35 mouse cellular contexts compared by ENCODE assay signal in genomic region chr14:54770373-54770772, GRCm38 (mm10). TPM values are rescaled to one million over a fixed set of nuclear protein-coding genes. Genes with fewer than 3 reads are reported as not detected.
DNase-seq lines count a peak whose midpoint lies in the region; ATAC-seq lines count a peak whose summit lies in the region.
"Had no signal": no experiment of that assay in that cellular context is flagged by ENCODE, and none has a peak within 500 bp of the region (broad histone marks: within the 10 kb centered on the region; RNA-seq: fewer than 3 reads in every experiment).

No protein-coding gene starts in this region.

- no peak overlapping the region for H3K27ac ChIP-seq in kidney, embryonic 16.5 days (ENCODE audit: low read length)
- H3K27ac ChIP-seq: forebrain, embryonic 12.5 days; hindbrain, embryonic 14.5 days; midbrain, embryonic 10.5 days; midbrain, embryonic 15.5 days had no signal

- H3K4me2 ChIP-seq in kidney, embryonic 16.5 days (replicated peaks; ENCODE audit: low read depth, low read length): no peak overlapping the region
- H3K4me2 ChIP-seq: forebrain, embryonic 12.5 days; heart, embryonic 12.5 days; hindbrain, embryonic 14.5 days; midbrain, embryonic 15.5 days had no signal

- 94% methylated on average over 5 of the region's 5 CpGs for WGBS in kidney, embryonic 16.5 days

- no peaks in the 10 kb centered on the region for H3K9me3 ChIP-seq in kidney, embryonic 16.5 days (ENCODE audit: low read length)
- H3K9me3 ChIP-seq: forebrain, embryonic 12.5 days; heart, embryonic 12.5 days; midbrain, embryonic 10.5 days; midbrain, embryonic 15.5 days had no signal

- no peak overlapping the region for H3K9ac ChIP-seq in kidney, embryonic 16.5 days (replicated peaks; ENCODE audit: low read length)
- H3K9ac ChIP-seq: forebrain, embryonic 12.5 days; forebrain, postnatal 0 days; heart, embryonic 12.5 days; hindbrain, embryonic 14.5 days; midbrain, embryonic 15.5 days had no signal

- H3K4me3 ChIP-seq in kidney, embryonic 16.5 days (ENCODE audit: low read length): no peak overlapping the region
- H3K4me3 ChIP-seq: forebrain, embryonic 12.5 days; heart, embryonic 12.5 days; midbrain, embryonic 10.5 days; midbrain, embryonic 15.5 days had no signal

- H3K36me3 ChIP-seq in kidney, embryonic 16.5 days (ENCODE audit: insufficient read depth, low read length): no peaks in the 10 kb centered on the region
- H3K36me3 ChIP-seq: forebrain, embryonic 12.5 days; heart, embryonic 12.5 days; midbrain, embryonic 10.5 days; midbrain, embryonic 15.5 days had no signal

- no peak for ATAC-seq in cerebellum, adult (ENCODE audit: insufficient number of reproducible peaks, low FRiP score, low TSS enrichment)
- ATAC-seq in common myeloid progenitor, adult 5-6 weeks (replicated peaks; ENCODE audit: low read depth, poor library complexity, severe bottlenecking): 0 out of 2 replicates have a peak, but pooled peaks have one; percentile 51
- ATAC-seq in megakaryocyte progenitor cell, adult 5-6 weeks (replicated peaks; ENCODE audit: poor library complexity): peak; percentile 21; the same call in 1 of the 2 replicates
- ATAC-seq in kidney, embryonic 16.5 days (ENCODE audit: low FRiP score, low TSS enrichment): no peak
- ATAC-seq: CD4-positive, CD25-positive, alpha-beta regulatory T cell, adult 4 months; forebrain, postnatal 0 days; intestine, postnatal 0 days; midbrain, embryonic 15.5 days had no signal

- DNase-seq in cerebellum, adult 9-10 months: peak; percentile 31
- DNase-seq in 416B (ENCODE audit: low read depth): peak; percentile 21
- DNase-seq in spleen, adult 12 weeks (ENCODE audit: low spot score): no peak
- DNase-seq: adrenal gland, postnatal 36 days; forebrain, postnatal 0 days; gastrocnemius, postnatal 25 days; heart, adult 18-20 months; kidney, adult 9 months; kidney, postnatal 14 days; layer of hippocampus, adult 9-11 months; liver; lung, postnatal 4 days; thymus, adult 2 months; thymus, postnatal 36 days had no signal

- no peaks in the 10 kb centered on the region; the same call in 1 of the 2 replicates for H3K27me3 ChIP-seq in kidney, embryonic 16.5 days (ENCODE audit: insufficient read depth, low read length)
- H3K27me3 ChIP-seq: forebrain, embryonic 12.5 days; heart, embryonic 12.5 days; midbrain, embryonic 15.5 days had no signal

- no peaks in the 10 kb centered on the region for H3K4me1 ChIP-seq in kidney, embryonic 16.5 days (ENCODE audit: insufficient read depth, low read length)
- H3K4me1 ChIP-seq: forebrain, embryonic 12.5 days; midbrain, embryonic 10.5 days; midbrain, embryonic 15.5 days had no signal

RNA-seq across cellular contexts. Expression of gene Slc7a8, which starts 11.4 kb away (rescaled TPM):
- total RNA-seq in common myeloid progenitor, adult 5-6 weeks (2017): 4.4 and 5.5 TPM in 2 replicates
- total RNA-seq in megakaryocyte progenitor cell, adult 5-6 weeks (2015): 4.7 and 7.7 TPM in 2 replicates
- 1.4 and 2.0 TPM in 2 replicates for total RNA-seq in megakaryocyte progenitor cell, adult 5-6 weeks (2017)
- 21.0 and 24.6 TPM in 2 replicates for polyA plus RNA-seq in kidney, embryonic 16.5 days (2015; fragmentation: Nextera tagmentation; extraction: Ambion mirVana)

RNA-seq across cellular contexts. Expression of gene Rnf212b, which starts 43.6 kb away (rescaled TPM):
- not detected in 2 replicates for total RNA-seq in common myeloid progenitor, adult 5-6 weeks (2017)
- not detected in 2 replicates for total RNA-seq in megakaryocyte progenitor cell, adult 5-6 weeks (2015)
- not detected in 2 replicates for total RNA-seq in megakaryocyte progenitor cell, adult 5-6 weeks (2017)
- polyA plus RNA-seq in kidney, embryonic 16.5 days (2015; fragmentation: Nextera tagmentation; extraction: Ambion mirVana): 0.16 and 0.59 TPM in 2 replicates
- total RNA-seq: forebrain, postnatal 0 days; hematopoietic stem cell, adult 5-6 weeks; left cerebral cortex, postnatal 10 days; neutrophil, adult 5-6 weeks had no signal
- polyA plus RNA-seq: CD4-positive, CD25-positive, alpha-beta regulatory T cell, adult 4 months; embryonic facial prominence, embryonic 14.5 days; forebrain, embryonic 12.5 days; forebrain, postnatal 0 days; heart, embryonic 12.5 days; hindbrain, embryonic 14.5 days; intestine, postnatal 0 days; limb, embryonic 11.5 days; liver, embryonic 16.5 days; lung, embryonic 16.5 days; midbrain, embryonic 10.5 days; midbrain, embryonic 15.5 days; neural tube, embryonic 11.5 days; spleen, adult 2 months had no signal

RNA-seq across cellular contexts. Expression of gene Cebpe, which starts 58.4 kb away (rescaled TPM):
- 1.2 and 4.9 TPM in 2 replicates for total RNA-seq in common myeloid progenitor, adult 5-6 weeks (2017)
- 24.2 and 33.5 TPM in 2 replicates for total RNA-seq in megakaryocyte progenitor cell, adult 5-6 weeks (2015)
- total RNA-seq in megakaryocyte progenitor cell, adult 5-6 weeks (2017): 52.6 and 82.0 TPM in 2 replicates
- polyA plus RNA-seq in kidney, embryonic 16.5 days (2015; fragmentation: Nextera tagmentation; extraction: Ambion mirVana): 0.19 TPM in 1 of 2 replicates, not detected in the other
- total RNA-seq: adrenal gland, postnatal 36 days; gastrocnemius, postnatal 25 days; heart, adult 18-20 months; left cerebral cortex, postnatal 10 days had no signal
- polyA plus RNA-seq: CD4-positive, CD25-positive, alpha-beta regulatory T cell, adult 4 months; forebrain, embryonic 12.5 days; forebrain, postnatal 0 days; heart, embryonic 12.5 days; heart, postnatal 0 days; hindbrain, embryonic 14.5 days; intestine, postnatal 0 days; limb, embryonic 11.5 days; lung, embryonic 16.5 days; neural tube, embryonic 11.5 days had no signal

Comparison
In these comparisons a context has a peak if more than half of its experiments do, and no peak if none do; other contexts are left out.
1. ATAC-seq: peak in common myeloid progenitor, adult 5-6 weeks (single experiment) and megakaryocyte progenitor cell, adult 5-6 weeks (single experiment); none in cerebellum, adult (single experiment) and kidney, embryonic 16.5 days (single experiment).